In genomic region chr10:24928072-24928471, GRCm38 (mm10) we compare ENCODE assay signal across 9 mouse cellular contexts. TPM values are rescaled to one million over a fixed set of nuclear protein-coding genes. Genes with fewer than 3 reads are reported as not detected.
A peak's percentile ranks its signal among the peaks of the same experiment; 100 is the strongest.
DNase-seq lines count a peak whose midpoint lies in the region; ATAC-seq and TF ChIP-seq lines count a peak whose summit lies in the region.
"Had no signal": no experiment of that assay in that cellular context is flagged by ENCODE, and none has a peak within 500 bp of the region (broad histone marks: within the 10 kb centered on the region; RNA-seq: fewer than 3 reads in every experiment).

No protein-coding gene starts in this region.

- no peaks in the 10 kb centered on the region for H3K79me2 ChIP-seq in heart, adult 2 months (replicated peaks; ENCODE audit: control insufficient read depth, insufficient read depth, low read length)

- no peaks in the 10 kb centered on the region for H3K27me3 ChIP-seq in heart, adult 2 months (ENCODE audit: control insufficient read depth, insufficient read depth, low read length)
- no peaks in the 10 kb centered on the region for H3K27me3 ChIP-seq in heart, embryonic 14.5 days (ENCODE audit: control insufficient read depth, insufficient read depth, low read length)
- H3K27me3 ChIP-seq in liver, postnatal 0 days (ENCODE audit: insufficient read depth, low read length): no peaks in the 10 kb centered on the region

- peak; percentile 9 to 25 for DNase-seq in heart, adult 2 months
- no peak for DNase-seq in heart, adult 8-10 months (ENCODE audit: low spot score)
- peak; percentile 61 for DNase-seq in A20 (ENCODE audit: low read depth, low spot score)
- DNase-seq in liver, postnatal 0 days: peak; percentile 50
- no peak for DNase-seq in layer of hippocampus, postnatal 10 days (ENCODE audit: low spot score in 2 of 2)
- no peak for DNase-seq in testis, postnatal 14 days (ENCODE audit: low spot score)
- DNase-seq in cerebellum, postnatal 36 days: no peak

- H3K4me2 ChIP-seq in heart, embryonic 14.5 days (ENCODE audit: low read length): peak overlapping the region; percentile 48
- peak overlapping the region; percentile 66 for H3K4me2 ChIP-seq in liver, postnatal 0 days (ENCODE audit: low read depth, low read length)

- 14% methylated on average over 12 of the region's 12 CpGs for WGBS in heart, adult 2 months
- 7% methylated on average over 12 of the region's 12 CpGs for WGBS in heart, embryonic 14.5 days
- WGBS in liver, postnatal 0 days (ENCODE audit: insufficient replicate concordance): 12% methylated on average over 12 of the region's 12 CpGs

- no peaks in the 10 kb centered on the region for H3K9me3 ChIP-seq in heart, embryonic 14.5 days (ENCODE audit: control insufficient read depth, low read length)
- no peaks in the 10 kb centered on the region for H3K9me3 ChIP-seq in liver, postnatal 0 days (ENCODE audit: low read length)

- no peak overlapping the region for H3K9ac ChIP-seq in heart, adult 2 months (ENCODE audit: low read depth, low read length)
- no peak overlapping the region for H3K9ac ChIP-seq in heart, embryonic 14.5 days (ENCODE audit: low read length)
- H3K9ac ChIP-seq in liver, postnatal 0 days (replicated peaks): peak overlapping the region; percentile 57; the same call in 1 of the 2 replicates

- TF ChIP-seq CTCF in heart, adult 2 months (IDR thresholded peaks at IDR 0.05): no peak
- no peak for TF ChIP-seq CTCF in liver, postnatal 0 days (IDR thresholded peaks at IDR 0.05; ENCODE audit: low read depth)

- H3K4me3 ChIP-seq in heart, adult 2 months: no peak overlapping the region
- H3K4me3 ChIP-seq in heart, embryonic 14.5 days (ENCODE audit: control insufficient read depth in 1 of 2, insufficient read depth in 1 of 2, low read depth in 1 of 2, low read length in 2 of 2): peak overlapping the region in 1 of 2 experiments; percentile 14; a peak in 1 of 4 replicates
- H3K4me3 ChIP-seq in liver, postnatal 0 days (ENCODE audit: low read depth, low read length): peak overlapping the region; percentile 41
- H3K4me3 ChIP-seq: myocyte had no signal

- H3K36me3 ChIP-seq in heart, adult 2 months (ENCODE audit: control insufficient read depth, insufficient read depth, low read length): no peaks in the 10 kb centered on the region
- no peaks in the 10 kb centered on the region for H3K36me3 ChIP-seq in heart, embryonic 14.5 days (ENCODE audit: control insufficient read depth, insufficient read depth, low read length)
- H3K36me3 ChIP-seq in liver, postnatal 0 days (replicated peaks; ENCODE audit: insufficient read depth, low read length): no peaks in the 10 kb centered on the region; the same call in 1 of the 2 replicates

- H3K4me1 ChIP-seq in heart, adult 2 months (ENCODE audit: control insufficient read depth, insufficient read depth, low read length): peaks cover 1% of the 10 kb centered on the region
- peaks cover 0 to 2% of the 10 kb centered on the region in 2 experiments; a peak in 2 of 4 replicates for H3K4me1 ChIP-seq in heart, embryonic 14.5 days (ENCODE audit: control insufficient read depth in 2 of 2, insufficient read depth in 2 of 2, low read length in 2 of 2)
- H3K4me1 ChIP-seq in liver, postnatal 0 days (ENCODE audit: insufficient read depth): no peaks in the 10 kb centered on the region; the same call in 1 of the 2 replicates

- ATAC-seq in heart, embryonic 14.5 days (ENCODE audit: insufficient number of reproducible peaks, insufficient read depth, low FRiP score, low read depth): no peak
- no peak for ATAC-seq in liver, postnatal 0 days

- no peak for TF ChIP-seq EP300 in heart, adult 2 months (IDR thresholded peaks at IDR 0.05; ENCODE audit: insufficient read depth, low read depth, low read length)
- no peak for TF ChIP-seq EP300 in liver, postnatal 0 days (IDR thresholded peaks at IDR 0.05; ENCODE audit: low read depth)

- no peak overlapping the region for H3K27ac ChIP-seq in heart, adult 2 months
- H3K27ac ChIP-seq in heart, embryonic 14.5 days (replicated peaks in 1 of 2; ENCODE audit: control insufficient read depth in 1 of 2, insufficient read depth in 1 of 2, low read depth in 2 of 2, low read length in 2 of 2): no peak overlapping the region
- peak overlapping the region; percentile 87 for H3K27ac ChIP-seq in liver, postnatal 0 days (ENCODE audit: low read depth)

- intact Hi-C loops in heart, adult 2 months (cut with DNase I): no loop called here

- TF ChIP-seq POLR2A in heart, adult 2 months (IDR thresholded peaks at IDR 0.05; ENCODE audit: insufficient read depth, low read depth, low read length): no peak

RNA-seq across cellular contexts. Expression of gene Arg1, which starts 0.8 kb away (rescaled TPM):
- total RNA-seq in heart, adult 2 months (2021): not detected
- 0.06 and 0.32 TPM in 2 replicates for polyA plus RNA-seq in heart, adult 2 months (2012; rRNA removed)
- total RNA-seq in heart, adult 8-10 months (2022): not detected
- polyA plus RNA-seq in heart, embryonic 14.5 days (2014; fragmentation: Nextera tagmentation; extraction: Ambion mirVana): 0.66 and 1.2 TPM in 2 replicates
- 604 and 722 TPM in 2 replicates for polyA plus RNA-seq in liver, postnatal 0 days (2015; fragmentation: Nextera tagmentation; extraction: Ambion mirVana)
- under 1 TPM in 1 of 2 experiments, not detected in 1; 0.32 TPM for total RNA-seq in layer of hippocampus, postnatal 10 days (2021)
- polyA plus RNA-seq: myocyte had no signal

RNA-seq across cellular contexts. Expression of gene Med23, which starts 58.3 kb away (rescaled TPM):
- total RNA-seq in heart, adult 2 months (2021): 10 to 100 TPM; 13.5 to 14.4 TPM
- polyA plus RNA-seq in heart, adult 2 months (2012; rRNA removed): 10.6 and 15.4 TPM in 2 replicates
- 10 to 100 TPM; 10.1 to 13.7 (median 12.7) TPM for total RNA-seq in heart, adult 8-10 months (2022)
- polyA plus RNA-seq in heart, embryonic 14.5 days (2014; fragmentation: Nextera tagmentation; extraction: Ambion mirVana): 14.7 and 18.3 TPM in 2 replicates
- polyA plus RNA-seq in liver, postnatal 0 days (2015; fragmentation: Nextera tagmentation; extraction: Ambion mirVana): 3.0 and 3.4 TPM in 2 replicates
- 10 to 100 TPM; 27.9 to 29.0 TPM for total RNA-seq in layer of hippocampus, postnatal 10 days (2021)

Comparison
In these comparisons a context has a peak if more than half of its experiments do, and no peak if none do; other contexts are left out.
1. DNase-seq: peak in heart, adult 2 months (2 of 2), A20 (single experiment) and liver, postnatal 0 days (single experiment); none in heart, adult 8-10 months (single experiment), layer of hippocampus, postnatal 10 days (0 of 2), testis, postnatal 14 days (single experiment) and cerebellum, postnatal 36 days (0 of 2).